Mouse (Mus musculus) forebrain, embryonic 12.5 days (tissue): ENCODE results near the gene Nemf. TPM values are rescaled to one million over a fixed set of nuclear protein-coding genes. Genes with fewer than 3 reads are reported as not detected.
"Not testable (repeated sequence)": the region's sequence is repeated elsewhere in the genome, so short reads cannot be mapped to it uniquely, and the experiment has no call there.

Source experiments
- ATAC-seq: fragments of 200-750 bp; cut with Nextera tagmentation; 2 replicates; pipeline ENCODE4 v1.8.0; 2017; ENCODE audit warnings: moderate TSS enrichment; ENCODE audit not compliant: low FRiP score
- H3K27ac ChIP-seq: fragments of 300-500 bp; sonication (generic); 2 replicates; pipeline ENCODE4 v1.5.1; 2016; ENCODE audit warnings: mild to moderate bottlenecking
- H3K27me3 ChIP-seq: fragments of 300-500 bp; sonication (generic); 2 replicates; pipeline ENCODE4 v1.6.1; 2016; ENCODE audit warnings: mild to moderate bottlenecking
- H3K36me3 ChIP-seq: fragments of 300-500 bp; sonication (generic); replicated peaks from 2 replicates; pipeline ENCODE4 v1.6.1; 2016; ENCODE audit warnings: mild to moderate bottlenecking
- H3K4me1 ChIP-seq: fragments of 300-500 bp; sonication (generic); 2 replicates; pipeline ENCODE4 v1.6.1; 2016
- H3K4me2 ChIP-seq: fragments of 300-500 bp; sonication (generic); 2 replicates; pipeline ENCODE4 v1.6.1; 2016; ENCODE audit warnings: mild to moderate bottlenecking, moderate library complexity
- H3K4me3 ChIP-seq: fragments of 300-500 bp; sonication (generic); replicated peaks from 2 replicates; pipeline ENCODE4 v1.5.1; 2016; ENCODE audit warnings: mild to moderate bottlenecking
- H3K9ac ChIP-seq: fragments of 300-500 bp; sonication (generic); 2 replicates; pipeline ENCODE4 v1.6.1; 2016; ENCODE audit warnings: mild to moderate bottlenecking
- H3K9me3 ChIP-seq: fragments of 300-500 bp; sonication (generic); 2 replicates; pipeline ENCODE4 v1.6.1; 2016
- WGBS: fragments of 180-500 bp; shearing (Covaris S2); methylation state at CpG from one replicate; pipeline ENCODE4 v1.1.7; 2016; 5-methylcytosine and 5-hydroxymethylcytosine counted together
- polyA plus RNA-seq: library from polyadenylated mRNA; unstranded; fragments of >200 nt; fragmentation: Nextera tagmentation; extraction: Ambion mirVana; gene quantifications from 2 replicates; pipeline ENCODE4 v1.2.1, GENCODE M21; 2016

Nemf gene
- polyA plus RNA-seq, 1 experiment from 2014 or later, result 98.4 TPM

DNA sequence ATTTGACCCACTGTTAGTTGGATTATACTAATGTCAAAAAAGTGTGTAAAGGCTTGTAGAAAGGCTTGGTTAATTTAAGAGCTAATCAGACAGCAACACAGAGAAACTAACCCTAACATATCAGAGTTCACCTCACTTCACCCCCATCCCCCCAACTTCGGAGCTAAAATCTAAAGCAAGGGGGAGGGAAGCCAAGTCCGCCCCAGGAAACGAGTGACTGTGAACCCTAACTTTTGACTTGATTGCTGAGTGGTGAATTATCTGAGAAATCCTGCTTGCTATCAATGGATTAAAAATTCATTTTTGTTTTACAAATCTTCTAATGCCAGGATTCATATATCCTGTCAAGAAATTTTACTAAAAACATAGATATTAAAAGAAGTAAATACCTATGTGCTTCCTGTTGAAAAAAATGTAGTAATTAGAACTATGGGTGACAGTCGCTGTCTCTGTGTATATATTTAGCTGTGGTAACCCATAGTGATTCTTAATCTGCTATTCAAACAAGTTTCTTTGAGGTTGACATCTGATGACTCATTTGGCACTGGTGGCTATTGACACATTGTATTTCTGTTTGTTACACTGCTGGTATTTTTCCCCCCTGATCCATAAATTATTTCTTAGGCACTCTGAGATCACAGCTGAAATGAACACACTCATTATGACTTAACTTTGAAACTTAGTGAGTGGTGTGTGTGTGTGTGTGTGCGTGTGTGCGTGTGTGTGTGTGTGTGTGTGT is 28.7 kb upstream of the Nemf start:
- 79% methylated on average over 6 of the region's 6 CpGs for WGBS
- Histone ChIP-seq H3K4me3 (no peak overlapping the region), H3K4me1 (no peaks in the 10 kb centered on the region), H3K9ac (no peak overlapping the region), H3K4me2 (no peak overlapping the region), H3K27ac (no peak overlapping the region), H3K27me3 (no peaks in the 10 kb centered on the region), H3K9me3 (no peaks in the 10 kb centered on the region), H3K36me3 (no peaks in the 10 kb centered on the region)
- no peak for ATAC-seq

DNA sequence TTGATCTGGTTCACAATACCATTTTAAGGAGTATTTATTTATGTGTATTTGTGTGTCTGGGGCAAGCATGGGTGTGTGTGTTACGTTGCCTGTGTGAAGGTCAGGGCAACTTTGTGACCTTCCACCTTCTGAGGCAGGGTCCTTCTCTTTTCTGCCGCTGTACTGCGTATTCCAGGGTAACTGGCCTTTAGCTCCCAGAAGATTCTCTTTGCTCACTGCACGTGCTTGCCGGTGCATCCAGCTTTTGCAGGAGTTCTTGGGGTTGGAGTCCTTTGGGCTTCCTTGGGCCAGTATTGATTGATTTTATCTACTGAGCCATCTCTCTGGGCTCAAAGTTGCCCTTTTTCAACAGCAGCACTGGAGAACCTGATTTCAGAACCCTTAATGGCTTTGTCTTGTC is 27.6 kb upstream of the Nemf start:
- no peaks in the 10 kb centered on the region for H3K4me1 ChIP-seq

DNA sequence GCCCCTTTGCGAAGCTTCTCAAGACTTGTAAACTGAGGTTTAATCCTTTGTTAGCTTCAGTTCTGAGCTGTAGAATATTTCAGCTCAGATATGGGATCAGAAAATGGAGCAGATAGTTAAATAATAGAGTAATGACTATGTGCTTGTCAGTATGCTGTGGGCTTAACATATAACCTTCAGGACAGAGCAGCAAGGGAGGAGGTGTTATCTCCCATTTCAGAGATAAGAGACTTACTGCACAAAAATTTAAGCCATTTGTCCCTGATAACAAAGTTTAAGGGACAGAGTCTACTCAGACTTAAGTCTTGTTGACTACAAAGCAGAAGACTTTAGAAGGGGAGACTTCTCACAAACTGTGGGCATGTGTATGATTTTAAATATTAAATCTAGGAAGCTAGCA is 25.9 kb upstream of the Nemf start:
- peaks cover 3% of the 10 kb centered on the region; the same call in 1 of the 2 replicates for H3K36me3 ChIP-seq
- H3K9ac ChIP-seq, result no peak overlapping the region
- no peaks in the 10 kb centered on the region for H3K27me3 ChIP-seq
- no peak for ATAC-seq
- no peak overlapping the region for H3K4me2 ChIP-seq
- no peak overlapping the region for H3K4me3 ChIP-seq
- no peaks in the 10 kb centered on the region for H3K4me1 ChIP-seq
- no peak overlapping the region for H3K27ac ChIP-seq
- H3K9me3 ChIP-seq, result no peaks in the 10 kb centered on the region
- 94% methylated on average over 1 of the region's 1 CpGs for WGBS

More for the DNA sequence above, 27.6 kb upstream of the Nemf start:
- WGBS, result 87% methylated on average over 5 of the region's 5 CpGs
- Histone ChIP-seq H3K9me3 (no peaks in the 10 kb centered on the region), H3K27me3 (no peaks in the 10 kb centered on the region), H3K27ac (no peak overlapping the region), H3K4me2 (no peak overlapping the region), H3K4me3 (no peak overlapping the region), H3K9ac (no peak overlapping the region), H3K36me3 (no peaks in the 10 kb centered on the region)
- ATAC-seq, result no peak

DNA sequence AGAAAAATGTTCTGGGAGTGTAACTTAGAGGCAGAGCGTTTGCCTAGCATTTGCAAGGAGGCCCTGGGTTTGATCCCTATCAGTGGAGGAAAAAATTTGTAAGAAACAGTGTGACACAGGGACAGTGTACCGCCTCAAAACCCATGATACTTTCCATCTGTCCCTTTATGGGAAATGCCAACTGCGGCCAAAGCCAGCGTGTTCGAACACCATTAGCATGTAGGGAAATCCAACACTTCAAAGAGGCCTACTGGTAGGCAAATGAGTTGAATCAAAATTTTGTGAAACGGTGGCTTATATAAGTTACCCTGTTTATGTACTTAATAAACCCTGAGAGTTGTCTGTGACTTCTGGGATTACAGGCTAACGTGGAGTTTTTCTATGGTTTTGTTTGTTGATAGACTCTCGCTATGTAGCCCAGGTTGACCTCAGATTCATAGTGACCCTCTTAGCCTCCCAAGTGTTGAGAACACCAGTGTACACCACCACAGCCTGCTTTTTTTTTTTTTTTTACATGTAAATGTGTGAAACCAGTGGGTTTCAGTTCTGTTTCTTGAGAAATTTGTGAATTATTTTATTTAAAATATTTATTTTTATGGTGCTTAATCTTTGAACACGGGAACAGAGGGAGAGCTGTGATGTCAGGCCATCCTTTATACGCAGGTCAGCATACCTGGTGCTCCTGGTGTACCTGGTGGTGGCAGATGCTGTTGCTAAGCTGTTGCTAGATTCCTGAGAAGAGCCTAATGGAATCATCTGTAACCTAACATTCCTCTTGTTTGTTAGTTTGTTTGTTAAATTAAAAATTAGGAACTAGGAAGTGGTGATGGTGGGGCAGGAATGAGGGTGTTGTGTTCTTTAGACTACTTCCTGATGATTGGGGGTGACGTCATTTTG is 21.8 kb upstream of the Nemf start:
- H3K4me2 ChIP-seq, result no peak overlapping the region
- no peak for ATAC-seq
- no peak overlapping the region for H3K4me3 ChIP-seq
- WGBS, result 95% methylated on average over 11 of the region's 11 CpGs
- no peak overlapping the region for H3K9ac ChIP-seq
- H3K36me3 ChIP-seq, result peaks cover 4% of the 10 kb centered on the region
- H3K27me3 ChIP-seq, result no peaks in the 10 kb centered on the region
- no peak overlapping the region for H3K27ac ChIP-seq
- H3K4me1 ChIP-seq, result peaks cover 10% of the 10 kb centered on the region
- no peaks in the 10 kb centered on the region for H3K9me3 ChIP-seq

DNA sequence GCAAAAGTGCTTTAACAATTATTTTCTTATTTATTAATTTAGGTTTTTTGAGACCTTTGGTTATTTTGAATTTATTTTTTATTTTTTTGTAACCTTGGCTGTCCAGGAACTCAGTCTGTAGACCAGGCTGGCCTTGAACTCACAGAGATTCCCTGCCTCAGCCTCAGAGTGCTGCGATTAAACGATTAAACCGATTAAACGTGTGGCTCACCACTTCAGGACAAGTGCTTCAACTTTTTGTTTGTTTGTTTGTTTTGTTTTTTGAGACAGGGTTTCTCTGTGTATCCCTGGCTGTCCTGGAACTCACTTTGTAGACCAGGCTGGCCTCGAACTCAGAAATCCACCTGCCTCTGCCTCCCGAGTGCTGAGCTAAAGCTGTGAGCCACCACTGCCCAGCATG is 20.7 kb upstream of the Nemf start:
- H3K27me3 ChIP-seq, H3K9me3 ChIP-seq, H3K36me3 ChIP-seq, ATAC-seq, H3K9ac ChIP-seq, H3K27ac ChIP-seq, H3K4me2 ChIP-seq, H3K4me3 ChIP-seq: not testable (repeated sequence)
- H3K4me1 ChIP-seq, result peaks cover 19% of the 10 kb centered on the region
- WGBS, result 92% methylated on average over 6 of the region's 6 CpGs

DNA sequence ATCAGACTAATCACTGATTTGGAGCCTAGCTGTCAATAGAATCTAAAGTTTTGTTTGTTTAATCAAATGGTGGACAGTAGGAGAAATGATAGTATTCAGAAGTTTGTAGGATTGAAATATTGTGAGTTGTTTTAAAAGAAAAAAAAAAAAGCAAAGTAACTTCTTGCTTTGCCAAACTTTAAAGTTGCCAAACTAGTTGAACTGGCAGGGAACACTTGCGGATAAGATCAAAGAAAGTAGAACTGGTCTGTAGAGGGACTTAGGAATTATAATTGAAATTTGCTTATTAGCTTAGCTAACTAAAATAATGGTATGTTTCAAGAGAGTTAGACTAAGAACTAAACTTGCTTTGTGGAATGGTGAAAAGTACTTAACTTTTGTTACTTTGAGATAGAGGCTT is 20.2 kb upstream of the Nemf start:
- H3K4me2 ChIP-seq, result no peak overlapping the region
- H3K9me3 ChIP-seq, result no peaks in the 10 kb centered on the region
- peaks cover 19% of the 10 kb centered on the region for H3K4me1 ChIP-seq
- H3K4me3 ChIP-seq, result no peak overlapping the region
- peaks cover 6% of the 10 kb centered on the region for H3K36me3 ChIP-seq
- H3K27me3 ChIP-seq, result no peaks in the 10 kb centered on the region
- WGBS, result 95% methylated on average over 1 of the region's 1 CpGs
- H3K9ac ChIP-seq, result no peak overlapping the region
- no peak for ATAC-seq
- no peak overlapping the region for H3K27ac ChIP-seq

DNA sequence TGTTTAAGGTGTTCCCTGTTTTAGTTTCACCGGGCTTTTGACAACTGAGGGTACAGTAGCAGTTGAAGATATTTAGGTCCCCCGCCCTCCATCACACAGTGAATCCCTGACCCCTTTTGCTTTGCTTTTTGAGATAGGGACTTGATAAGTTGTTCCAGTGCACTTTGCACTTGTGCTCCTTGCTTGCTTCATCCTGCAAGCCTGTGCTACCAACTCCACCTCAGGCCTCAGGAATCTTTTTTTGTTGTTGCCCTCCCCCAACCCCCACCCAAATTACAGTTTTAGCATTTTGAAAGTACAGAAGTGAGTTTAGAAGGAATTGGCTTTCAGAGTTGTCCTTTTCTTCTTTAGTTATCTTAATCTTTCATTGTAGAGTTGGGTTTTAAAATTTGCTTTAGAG is 19.2 kb upstream of the Nemf start:
- H3K36me3 ChIP-seq, result peaks cover 6% of the 10 kb centered on the region
- H3K9me3 ChIP-seq, result no peaks in the 10 kb centered on the region
- 93% methylated on average over 2 of the region's 2 CpGs for WGBS
- peaks cover 19% of the 10 kb centered on the region for H3K4me1 ChIP-seq
- no peak overlapping the region for H3K9ac ChIP-seq
- no peak overlapping the region for H3K27ac ChIP-seq
- H3K4me2 ChIP-seq, result no peak overlapping the region
- H3K4me3 ChIP-seq, result no peak overlapping the region
- no peaks in the 10 kb centered on the region for H3K27me3 ChIP-seq
- no peak for ATAC-seq

DNA sequence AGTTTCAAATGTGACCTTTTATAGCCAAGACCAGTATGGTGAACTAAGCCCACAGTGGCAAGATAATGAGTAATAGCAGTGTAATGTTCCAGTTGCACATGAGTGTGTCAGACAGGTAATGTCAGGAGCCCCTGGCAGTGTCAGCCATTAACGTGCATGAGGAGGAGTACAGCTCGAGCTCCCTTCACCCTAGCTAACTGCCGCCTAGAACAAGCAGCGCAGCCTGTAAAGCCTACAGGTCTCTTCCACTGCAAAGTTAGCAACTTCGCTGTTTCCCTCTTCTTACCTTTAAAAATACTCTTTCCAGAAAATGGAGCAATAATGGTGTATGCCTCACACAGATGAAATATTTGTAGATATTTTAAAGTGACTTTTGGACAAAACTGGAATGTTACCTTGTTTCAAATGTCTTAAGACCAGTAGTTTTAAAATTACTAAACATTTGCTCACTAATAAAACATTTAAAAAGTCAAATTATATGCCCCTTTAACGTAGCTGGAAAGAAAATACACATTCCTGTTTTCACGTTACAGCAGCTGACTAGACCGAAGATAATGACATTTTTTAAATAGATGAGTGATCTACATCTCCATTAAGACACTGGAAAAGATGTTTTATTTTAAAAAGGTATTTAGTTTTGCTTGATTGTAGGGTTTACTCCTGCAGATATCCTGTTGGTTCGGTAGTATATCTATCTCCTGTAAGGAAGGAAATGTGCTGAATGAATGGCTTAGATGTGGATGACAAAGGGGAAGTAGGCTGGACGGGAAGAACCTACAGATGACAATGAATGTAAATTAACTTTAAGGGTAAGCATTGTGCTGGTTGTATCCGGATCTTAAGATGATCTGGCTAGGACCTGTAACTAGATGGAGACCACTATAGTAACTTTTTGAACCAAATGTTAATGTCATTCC is 17.1 kb upstream of the Nemf start:
- Histone ChIP-seq H3K4me3 (peak overlapping the region; percentile 84), H3K9me3 (no peaks in the 10 kb centered on the region), H3K4me2 (peak overlapping the region; percentile 93), H3K4me1 (peaks cover 22% of the 10 kb centered on the region), H3K36me3 (peaks cover 6% of the 10 kb centered on the region), H3K9ac (peak overlapping the region; percentile 97), H3K27ac (no peak overlapping the region), H3K27me3 (no peaks in the 10 kb centered on the region)
- no peak for ATAC-seq
- WGBS, result 49% methylated on average over 11 of the region's 11 CpGs

DNA sequence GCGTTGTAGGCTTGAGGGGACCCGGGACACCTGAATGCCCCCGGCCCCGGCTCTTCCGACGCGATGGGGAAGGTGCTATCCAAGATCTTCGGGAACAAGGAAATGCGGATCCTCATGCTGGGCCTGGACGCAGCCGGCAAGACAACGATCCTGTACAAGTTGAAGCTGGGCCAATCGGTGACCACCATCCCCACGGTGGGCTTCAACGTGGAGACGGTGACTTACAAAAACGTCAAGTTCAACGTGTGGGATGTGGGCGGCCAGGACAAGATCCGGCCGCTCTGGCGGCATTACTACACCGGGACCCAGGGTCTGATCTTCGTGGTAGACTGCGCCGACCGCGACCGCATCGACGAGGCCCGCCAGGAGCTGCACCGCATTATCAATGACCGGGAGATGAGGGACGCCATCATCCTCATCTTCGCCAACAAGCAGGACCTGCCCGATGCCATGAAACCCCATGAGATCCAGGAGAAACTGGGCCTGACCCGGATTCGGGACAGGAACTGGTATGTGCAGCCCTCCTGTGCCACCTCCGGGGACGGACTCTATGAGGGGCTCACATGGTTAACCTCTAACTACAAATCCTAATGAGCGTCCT is 15.9 kb upstream of the Nemf start:
- H3K9me3 ChIP-seq, result no peaks in the 10 kb centered on the region
- ATAC-seq, result peak; percentile 10
- H3K9ac ChIP-seq, result peak overlapping the region; percentile 97
- peaks cover 22% of the 10 kb centered on the region for H3K4me1 ChIP-seq
- peak overlapping the region; percentile 93 for H3K4me2 ChIP-seq
- H3K4me3 ChIP-seq, result peak overlapping the region; percentile 84
- WGBS, result under 1% methylated on average over 42 of the region's 42 CpGs
- H3K27me3 ChIP-seq, result no peaks in the 10 kb centered on the region
- peak overlapping the region; percentile 90 for H3K27ac ChIP-seq
- H3K36me3 ChIP-seq, result peaks cover 3% of the 10 kb centered on the region; the same call in 1 of the 2 replicates

DNA sequence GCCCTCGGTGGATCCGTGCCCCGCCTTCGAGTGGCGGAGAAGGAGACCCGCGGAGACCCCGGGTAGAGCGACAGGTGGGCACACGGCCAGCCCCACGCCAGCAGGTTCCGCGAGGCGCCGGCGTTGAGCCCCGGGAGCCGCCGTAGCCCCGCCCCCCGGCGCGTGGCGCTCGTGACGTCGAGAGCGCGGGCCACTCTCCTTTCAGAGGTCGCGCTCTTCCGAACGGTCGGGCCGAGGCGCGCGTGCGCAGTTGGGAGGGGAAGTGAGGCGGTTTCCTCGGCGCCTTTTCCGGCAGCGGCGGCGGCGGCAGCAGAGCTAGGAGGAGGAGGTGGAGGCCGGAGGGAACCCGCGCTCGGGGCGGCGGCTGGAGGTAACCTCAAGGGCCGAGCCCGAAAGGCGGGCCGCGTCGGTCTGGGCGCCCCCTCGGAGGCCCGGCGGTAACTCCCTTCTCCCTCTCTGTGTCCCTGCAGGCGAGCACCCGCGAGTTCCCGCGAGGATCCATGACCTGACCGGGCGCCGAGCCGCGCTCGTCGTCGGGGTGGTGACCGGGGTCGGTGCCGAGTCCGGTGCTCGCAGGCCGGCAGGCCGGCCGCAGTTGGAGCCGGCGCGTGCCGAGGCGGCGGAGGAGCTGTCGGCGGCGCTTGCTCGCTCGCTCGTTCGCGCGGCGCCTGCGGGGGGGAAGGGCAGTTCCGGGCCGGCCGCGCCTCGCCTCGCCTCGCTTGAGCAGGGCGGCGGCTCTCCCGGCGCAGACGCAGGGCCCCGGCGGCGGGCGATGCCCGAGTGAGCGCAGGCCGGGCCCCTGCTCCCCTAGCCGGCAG is 15.1 kb upstream of the Nemf start, which contains the start of the genes Arf6 and Gm9887:
Arf6 (plus strand) TSS at position 297 of the 818 bp plus-strand sequence.
Gm9887 (minus strand) TSS at position 605 of the 818 bp plus-strand sequence.
- Histone ChIP-seq H3K27ac (peak within 1 kb of the TSS; percentile 90), H3K9me3 (no peaks in the 10 kb centered on the region), H3K4me3 (peak within 1 kb of the TSS; percentile 84), H3K4me2 (peak within 1 kb of the TSS; percentile 93), H3K9ac (peak within 1 kb of the TSS; percentile 97), H3K27me3 (no peaks in the 10 kb centered on the region), H3K36me3 (peaks cover 3% of the 10 kb centered on the region; the same call in 1 of the 2 replicates), H3K4me1 (peaks cover 22% of the 10 kb centered on the region)
- peak; percentile 95 for ATAC-seq
- WGBS, result under 1% methylated on average over 98 of the region's 121 CpGs

DNA sequence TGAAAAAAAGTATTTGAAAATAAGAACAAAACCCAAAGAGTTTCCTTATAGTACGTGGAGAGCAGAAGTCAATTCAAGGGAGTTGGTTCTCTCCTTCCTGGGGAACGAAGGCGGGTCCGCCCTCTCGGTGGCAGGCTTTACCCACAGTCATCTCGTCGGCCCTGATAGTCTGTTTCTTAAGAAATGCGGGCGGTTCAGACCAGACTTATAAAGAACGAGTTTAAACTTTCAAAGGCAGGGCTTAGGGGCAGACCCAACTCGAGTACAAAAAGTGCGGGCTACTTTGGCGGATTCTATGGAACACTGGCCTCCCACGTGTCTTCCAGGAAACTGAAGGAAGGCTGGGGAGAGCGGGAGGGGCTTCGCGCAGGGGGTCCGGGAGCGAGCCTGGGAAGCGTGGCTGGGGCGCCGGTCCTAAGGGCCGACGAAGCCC is 14.5 kb upstream of the Nemf start:
- Histone ChIP-seq H3K4me3 (peak overlapping the region; percentile 84), H3K27me3 (no peaks in the 10 kb centered on the region), H3K9me3 (no peaks in the 10 kb centered on the region), H3K4me1 (peaks cover 22% of the 10 kb centered on the region), H3K36me3 (peaks cover 3% of the 10 kb centered on the region; the same call in 1 of the 2 replicates), H3K9ac (peak overlapping the region; percentile 97), H3K27ac (peak overlapping the region; percentile 90), H3K4me2 (peak overlapping the region; percentile 93)
- ATAC-seq, result no peak; the same call in 1 of the 2 replicates
- WGBS, result under 1% methylated on average over 24 of the region's 24 CpGs
